Mouse (Mus musculus) megakaryocyte, embryonic 14.5 days (primary cell): ENCODE data around the gene Syt16.

Source experiments
- FLI1 ChIP-seq: IDR thresholded peaks from 2 replicates; pipeline ENCODE4 v1.6.1; 2012; ENCODE audit warnings: low read length, inconsistent platforms, mixed read lengths
- GATA1 ChIP-seq: IDR thresholded peaks from 3 replicates; pipeline ENCODE4 v1.6.1; 2012; ENCODE audit warnings: mixed read lengths, low read length, inconsistent platforms, borderline replicate concordance

GRCm38 (mm10) chr12:73974584-73974983, 22.9 kb upstream of the Syt16 start:
- TF ChIP-seq FLI1 (no peak), GATA1 (no peak)
